Mouse (Mus musculus): ENCODE measurements around the gene Rfc5.

The Rfc5 gene

GRCm38 (mm10) chr5:117374372-117375049 is 14.3 kb downstream of the Rfc5 start:
- no peak for DNase-seq (ENCODE audit: extremely low spot score)

- no peak for DNase-seq (ENCODE audit: extremely low spot score)
Measured at GRCm38 (mm10) chr5:117373418-117373817, 15.4 kb downstream of the Rfc5 start.

GRCm38 (mm10) chr5:117370592-117370991 is 18.3 kb downstream of the Rfc5 start:
- DNase-seq (ENCODE audit: extremely low spot score): no peak

GRCm38 (mm10) chr5:117367206-117367605 is 21.6 kb downstream of the Rfc5 start:
- DNase-seq (ENCODE audit: extremely low spot score): no peak

GRCm38 (mm10) chr5:117365904-117366561 is 22.8 kb downstream of the Rfc5 start:
- DNase-seq (ENCODE audit: extremely low spot score): no peak

- DNase-seq (ENCODE audit: extremely low spot score): no peak
Measured at GRCm38 (mm10) chr5:117364821-117365220, 24.0 kb downstream of the Rfc5 start.

GRCm38 (mm10) chr5:117363066-117363782 is 25.6 kb downstream of the Rfc5 start:
- DNase-seq (ENCODE audit: extremely low spot score): no peak

GRCm38 (mm10) chr5:117361590-117361989 is 27.3 kb downstream of the Rfc5 start:
- no peak for DNase-seq (ENCODE audit: extremely low spot score)

GRCm38 (mm10) chr5:117360631-117361541 is 28.0 kb downstream of the Rfc5 start:
- peak; percentile 16 for DNase-seq (ENCODE audit: extremely low spot score)

GRCm38 (mm10) chr5:117360228-117360515 is 28.7 kb downstream of the Rfc5 start:
- peak; percentile 12 for DNase-seq (ENCODE audit: extremely low spot score)

- DNase-seq (ENCODE audit: extremely low spot score): peak; percentile 18
Measured at GRCm38 (mm10) chr5:117359497-117360227, 29.2 kb downstream of the Rfc5 start.

- DNase-seq (ENCODE audit: extremely low spot score): peak; percentile 33
Measured at GRCm38 (mm10) chr5:117358725-117359124, 30.1 kb downstream of the Rfc5 start.

GRCm38 (mm10) chr5:117358248-117358630 is 30.6 kb downstream of the Rfc5 start:
- DNase-seq (ENCODE audit: extremely low spot score): no peak

- peak; percentile 58 for DNase-seq (ENCODE audit: extremely low spot score)
Measured at GRCm38 (mm10) chr5:117357478-117358247, 31.2 kb downstream of the Rfc5 start.

GRCm38 (mm10) chr5:117357129-117357477 is 31.7 kb downstream of the Rfc5 start, which contains the start of gene Wsb2:
Wsb2 (plus strand) TSS chr5:117357304.
- DNase-seq (ENCODE audit: extremely low spot score): peak; percentile 82

GRCm38 (mm10) chr5:117356365-117357128 is 32.3 kb downstream of the Rfc5 start:
- peak; percentile 46 for DNase-seq (ENCODE audit: extremely low spot score)

- DNase-seq (ENCODE audit: extremely low spot score): no peak
Measured at GRCm38 (mm10) chr5:117355648-117356303, 33.1 kb downstream of the Rfc5 start.

- no peak for DNase-seq (ENCODE audit: extremely low spot score)
Measured at GRCm38 (mm10) chr5:117354121-117354520, 34.7 kb downstream of the Rfc5 start.

- DNase-seq (ENCODE audit: extremely low spot score): peak; percentile 80
Measured at GRCm38 (mm10) chr5:117348279-117348678, 40.6 kb downstream of the Rfc5 start.
